Mouse (Mus musculus): ENCODE measurements at regions not wholly inside any gene's neighbourhood (a gene's known extent, or its start where the extent isn't known, plus 50 kb on each side); places are given as distances from the start of the nearest gene placed in this dataset.
"Not testable (repeated sequence)": the region's sequence is repeated elsewhere in the genome, so short reads cannot be mapped to it uniquely, and the experiment has no call there.

GRCm38 (mm10) chr1:137217206-137217605, 257.0 kb upstream of the Nr5a2 start:
- Histone ChIP-seq H3K4me1 (replicated peaks; ENCODE audit: control insufficient read depth, insufficient read depth, low read length) (peaks cover 10% of the 10 kb centered on the region; the same call in 1 of the 2 replicates), H3K27ac (ENCODE audit: low read depth) (no peak overlapping the region), H3K27me3 (replicated peaks; ENCODE audit: control insufficient read depth, insufficient read depth, low read length) (no peaks in the 10 kb centered on the region), H3K9ac (ENCODE audit: low read length) (no peak overlapping the region), H3K4me3 (ENCODE audit: low read depth, low read length) (no peak overlapping the region), H3K4me2 (ENCODE audit: low read length) (no peak overlapping the region), H3K36me3 (ENCODE audit: control insufficient read depth, insufficient read depth, low read length) (no peaks in the 10 kb centered on the region), H3K9me3 (ENCODE audit: control insufficient read depth, low read length) (no peaks in the 10 kb centered on the region)
- no peak for DNase-seq (ENCODE audit: low spot score)
- WGBS: 94% methylated on average over 5 of the region's 5 CpGs
- ATAC-seq (replicated peaks; ENCODE audit: low FRiP score, low TSS enrichment, low read depth): no peak

GRCm38 (mm10) chr1:137214328-137214727, 254.1 kb upstream of the Nr5a2 start:
- not testable (repeated sequence) for H3K27ac ChIP-seq (ENCODE audit: low read depth); ATAC-seq (replicated peaks; ENCODE audit: low FRiP score, low TSS enrichment, low read depth); H3K27me3 ChIP-seq (replicated peaks; ENCODE audit: control insufficient read depth, insufficient read depth, low read length); H3K9me3 ChIP-seq (ENCODE audit: control insufficient read depth, low read length); DNase-seq (ENCODE audit: low spot score); H3K4me2 ChIP-seq (ENCODE audit: low read length); H3K36me3 ChIP-seq (ENCODE audit: control insufficient read depth, insufficient read depth, low read length); H3K9ac ChIP-seq (ENCODE audit: low read length); H3K4me3 ChIP-seq (ENCODE audit: low read depth, low read length); H3K4me1 ChIP-seq (replicated peaks; ENCODE audit: control insufficient read depth, insufficient read depth, low read length)
- 65% methylated on average over 1 of the region's 1 CpGs for WGBS

GRCm38 (mm10) chr1:137213717-137214116, 253.5 kb upstream of the Nr5a2 start:
- H3K4me2 ChIP-seq (ENCODE audit: low read length): no peak overlapping the region
- DNase-seq (ENCODE audit: low spot score): no peak
- no peak for ATAC-seq (replicated peaks; ENCODE audit: low FRiP score, low TSS enrichment, low read depth)
- H3K9ac ChIP-seq (ENCODE audit: low read length): no peak overlapping the region
- no peaks in the 10 kb centered on the region for H3K4me1 ChIP-seq (replicated peaks; ENCODE audit: control insufficient read depth, insufficient read depth, low read length)
- H3K27me3 ChIP-seq (replicated peaks; ENCODE audit: control insufficient read depth, insufficient read depth, low read length): no peaks in the 10 kb centered on the region
- no peak overlapping the region for H3K27ac ChIP-seq (ENCODE audit: low read depth)
- H3K9me3 ChIP-seq (ENCODE audit: control insufficient read depth, low read length): no peaks in the 10 kb centered on the region
- WGBS: 75% methylated on average over 5 of the region's 5 CpGs
- no peak overlapping the region for H3K4me3 ChIP-seq (ENCODE audit: low read depth, low read length)
- no peaks in the 10 kb centered on the region for H3K36me3 ChIP-seq (ENCODE audit: control insufficient read depth, insufficient read depth, low read length)

- Histone ChIP-seq H3K27me3 (replicated peaks; ENCODE audit: control insufficient read depth, insufficient read depth, low read length) (no peaks in the 10 kb centered on the region), H3K27ac (ENCODE audit: low read depth) (no peak overlapping the region), H3K4me1 (replicated peaks; ENCODE audit: control insufficient read depth, insufficient read depth, low read length) (no peaks in the 10 kb centered on the region), H3K9ac (ENCODE audit: low read length) (no peak overlapping the region), H3K4me2 (ENCODE audit: low read length) (no peak overlapping the region), H3K4me3 (ENCODE audit: low read depth, low read length) (no peak overlapping the region), H3K36me3 (ENCODE audit: control insufficient read depth, insufficient read depth, low read length) (no peaks in the 10 kb centered on the region), H3K9me3 (ENCODE audit: control insufficient read depth, low read length) (no peaks in the 10 kb centered on the region)
- 46% methylated on average over 3 of the region's 3 CpGs for WGBS
- DNase-seq (ENCODE audit: low spot score) (no peak), ATAC-seq (replicated peaks; ENCODE audit: low FRiP score, low TSS enrichment, low read depth) (no peak)
These were observed 252.6 kb upstream of the Nr5a2 start for GRCm38 (mm10) chr1:137212856-137213255.

- no peaks in the 10 kb centered on the region for H3K36me3 ChIP-seq (ENCODE audit: control insufficient read depth, insufficient read depth, low read length)
- ATAC-seq (replicated peaks; ENCODE audit: low FRiP score, low TSS enrichment, low read depth) (no peak), DNase-seq (ENCODE audit: low spot score) (no peak)
- H3K9me3 ChIP-seq (ENCODE audit: control insufficient read depth, low read length): no peaks in the 10 kb centered on the region
- no peaks in the 10 kb centered on the region for H3K27me3 ChIP-seq (replicated peaks; ENCODE audit: control insufficient read depth, insufficient read depth, low read length)
- WGBS: 77% methylated on average over 7 of the region's 7 CpGs
- H3K9ac ChIP-seq (ENCODE audit: low read length): no peak overlapping the region
- H3K4me3 ChIP-seq (ENCODE audit: low read depth, low read length): no peak overlapping the region
- no peak overlapping the region for H3K27ac ChIP-seq (ENCODE audit: low read depth)
- H3K4me1 ChIP-seq (replicated peaks; ENCODE audit: control insufficient read depth, insufficient read depth, low read length): no peaks in the 10 kb centered on the region
- no peak overlapping the region for H3K4me2 ChIP-seq (ENCODE audit: low read length)
These were observed 244.1 kb upstream of the Nr5a2 start for GRCm38 (mm10) chr1:137204371-137204770.

- DNase-seq (ENCODE audit: low spot score) (no peak), ATAC-seq (replicated peaks; ENCODE audit: low FRiP score, low TSS enrichment, low read depth) (no peak)
- H3K27me3 ChIP-seq (replicated peaks; ENCODE audit: control insufficient read depth, insufficient read depth, low read length): no peaks in the 10 kb centered on the region
- WGBS: 74% methylated on average over 8 of the region's 8 CpGs
- no peaks in the 10 kb centered on the region for H3K4me1 ChIP-seq (replicated peaks; ENCODE audit: control insufficient read depth, insufficient read depth, low read length)
- H3K4me2 ChIP-seq (ENCODE audit: low read length): no peak overlapping the region
- no peak overlapping the region for H3K4me3 ChIP-seq (ENCODE audit: low read depth, low read length)
- H3K9ac ChIP-seq (ENCODE audit: low read length): no peak overlapping the region
- no peaks in the 10 kb centered on the region for H3K36me3 ChIP-seq (ENCODE audit: control insufficient read depth, insufficient read depth, low read length)
- no peaks in the 10 kb centered on the region for H3K9me3 ChIP-seq (ENCODE audit: control insufficient read depth, low read length)
- H3K27ac ChIP-seq (ENCODE audit: low read depth): no peak overlapping the region
These were observed 243.3 kb upstream of the Nr5a2 start for GRCm38 (mm10) chr1:137203512-137203911.

- Histone ChIP-seq H3K36me3 (ENCODE audit: control insufficient read depth, insufficient read depth, low read length) (no peaks in the 10 kb centered on the region), H3K4me1 (replicated peaks; ENCODE audit: control insufficient read depth, insufficient read depth, low read length) (no peaks in the 10 kb centered on the region), H3K27ac (ENCODE audit: low read depth) (no peak overlapping the region), H3K27me3 (replicated peaks; ENCODE audit: control insufficient read depth, insufficient read depth, low read length) (no peaks in the 10 kb centered on the region), H3K9me3 (ENCODE audit: control insufficient read depth, low read length) (no peaks in the 10 kb centered on the region), H3K4me3 (ENCODE audit: low read depth, low read length) (no peak overlapping the region), H3K9ac (ENCODE audit: low read length) (no peak overlapping the region), H3K4me2 (ENCODE audit: low read length) (no peak overlapping the region)
- 80% methylated on average over 11 of the region's 11 CpGs for WGBS
- ATAC-seq (replicated peaks; ENCODE audit: low FRiP score, low TSS enrichment, low read depth) (no peak), DNase-seq (ENCODE audit: low spot score) (no peak)
These were observed 240.7 kb upstream of the Nr5a2 start for GRCm38 (mm10) chr1:137200931-137201330.

GRCm38 (mm10) chr1:137195962-137196361, 235.7 kb upstream of the Nr5a2 start:
- Histone ChIP-seq H3K36me3 (ENCODE audit: control insufficient read depth, insufficient read depth, low read length) (no peaks in the 10 kb centered on the region), H3K27me3 (replicated peaks; ENCODE audit: control insufficient read depth, insufficient read depth, low read length) (no peaks in the 10 kb centered on the region), H3K4me1 (replicated peaks; ENCODE audit: control insufficient read depth, insufficient read depth, low read length) (no peaks in the 10 kb centered on the region), H3K9ac (ENCODE audit: low read length) (no peak overlapping the region), H3K9me3 (ENCODE audit: control insufficient read depth, low read length) (no peaks in the 10 kb centered on the region), H3K4me2 (ENCODE audit: low read length) (no peak overlapping the region), H3K27ac (ENCODE audit: low read depth) (no peak overlapping the region), H3K4me3 (ENCODE audit: low read depth, low read length) (no peak overlapping the region)
- no peak for DNase-seq (ENCODE audit: low spot score)
- ATAC-seq (replicated peaks; ENCODE audit: low FRiP score, low TSS enrichment, low read depth): no peak

GRCm38 (mm10) chr1:137195065-137195620, 234.9 kb upstream of the Nr5a2 start:
- no peak overlapping the region for H3K27ac ChIP-seq (ENCODE audit: low read depth)
- H3K4me2 ChIP-seq (ENCODE audit: low read length): no peak overlapping the region
- no peaks in the 10 kb centered on the region for H3K27me3 ChIP-seq (replicated peaks; ENCODE audit: control insufficient read depth, insufficient read depth, low read length)
- H3K9ac ChIP-seq (ENCODE audit: low read length): no peak overlapping the region
- no peak for ATAC-seq (replicated peaks; ENCODE audit: low FRiP score, low TSS enrichment, low read depth)
- DNase-seq (ENCODE audit: low spot score): no peak
- H3K4me1 ChIP-seq (replicated peaks; ENCODE audit: control insufficient read depth, insufficient read depth, low read length): no peaks in the 10 kb centered on the region
- H3K9me3 ChIP-seq (ENCODE audit: control insufficient read depth, low read length): no peaks in the 10 kb centered on the region
- WGBS: 66% methylated on average over 3 of the region's 3 CpGs
- no peak overlapping the region for H3K4me3 ChIP-seq (ENCODE audit: low read depth, low read length)
- no peaks in the 10 kb centered on the region for H3K36me3 ChIP-seq (ENCODE audit: control insufficient read depth, insufficient read depth, low read length)
